Mouse (Mus musculus): ENCODE results near the gene Cyp27b1.

Cyp27b1 gene

DNA sequence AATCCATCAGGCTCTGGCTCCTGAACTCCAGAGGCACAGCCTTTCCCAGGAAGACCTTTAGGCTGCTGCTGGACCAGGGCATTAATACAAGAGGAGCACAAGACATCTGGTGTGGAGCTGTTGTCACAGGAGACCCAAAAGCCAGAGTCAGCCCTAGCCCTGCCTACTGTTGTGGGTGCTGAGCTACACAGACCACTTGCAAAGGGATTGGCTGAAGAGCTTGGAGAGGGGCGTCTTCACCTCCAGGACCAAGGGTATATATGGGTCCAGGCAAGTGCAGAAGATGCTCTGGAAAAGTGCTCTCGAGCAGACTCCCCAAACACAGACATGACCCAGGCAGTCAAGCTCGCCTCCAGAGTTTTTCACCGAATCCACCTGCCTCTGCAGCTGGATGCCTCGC is at the start of gene Cyp27b1:
Cyp27b1 (plus strand) TSS at position 297 of the 400 bp plus-strand sequence.
- DNase-seq (ENCODE audit: low spot score in 2 of 2) = no peak

- no peak for DNase-seq (ENCODE audit: low spot score in 2 of 2)
Observed at GRCm38 (mm10) chr10:127000529-127000928, 47.5 kb upstream of the Cyp27b1 start, which contains the start of gene Avil. Gene Avil, plus strand, starts transcription at chr10:127000709.

DNA sequence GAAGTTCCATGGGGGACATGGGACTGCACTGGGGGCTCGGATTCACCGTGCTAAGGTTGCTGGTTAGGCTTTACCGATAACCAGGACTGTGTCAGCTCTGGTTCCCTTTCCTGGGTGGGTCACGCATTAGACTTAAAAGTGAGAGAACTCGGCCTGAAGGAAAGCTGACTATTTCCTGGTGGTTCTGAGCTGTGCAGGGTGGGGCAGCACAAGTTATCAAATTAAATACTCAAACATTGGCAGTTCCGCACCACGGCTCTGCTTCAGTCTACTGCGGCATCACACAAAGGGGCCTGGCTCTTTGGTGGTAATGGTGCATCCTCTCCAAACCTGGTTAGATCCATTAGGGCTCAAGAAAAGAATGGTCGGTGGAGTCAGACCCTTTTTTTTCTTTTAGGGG is 46.8 kb upstream of the Cyp27b1 start:
- DNase-seq (ENCODE audit: low spot score in 2 of 2) = no peak

DNA sequence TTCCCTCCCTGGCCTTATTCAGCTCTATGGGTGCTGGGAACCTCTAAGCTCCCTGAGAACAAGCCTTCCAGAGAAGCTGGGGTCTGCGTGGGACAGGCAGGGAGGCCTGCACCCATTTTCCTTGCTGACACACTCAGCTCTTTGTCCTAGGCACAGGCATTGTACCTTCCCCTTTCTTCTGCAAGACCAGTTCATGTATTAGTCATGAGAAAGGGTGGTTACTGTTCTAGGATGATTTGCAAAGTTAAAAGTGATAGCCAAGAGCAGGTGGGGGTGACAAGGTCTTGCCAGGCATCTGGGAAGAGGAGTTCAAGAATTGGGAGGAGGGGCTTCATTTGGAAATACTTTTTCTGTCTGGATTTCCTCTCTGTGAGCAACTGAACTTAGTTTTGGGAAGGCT is 46.0 kb upstream of the Cyp27b1 start:
- no peak for DNase-seq (ENCODE audit: low spot score in 2 of 2)

DNA sequence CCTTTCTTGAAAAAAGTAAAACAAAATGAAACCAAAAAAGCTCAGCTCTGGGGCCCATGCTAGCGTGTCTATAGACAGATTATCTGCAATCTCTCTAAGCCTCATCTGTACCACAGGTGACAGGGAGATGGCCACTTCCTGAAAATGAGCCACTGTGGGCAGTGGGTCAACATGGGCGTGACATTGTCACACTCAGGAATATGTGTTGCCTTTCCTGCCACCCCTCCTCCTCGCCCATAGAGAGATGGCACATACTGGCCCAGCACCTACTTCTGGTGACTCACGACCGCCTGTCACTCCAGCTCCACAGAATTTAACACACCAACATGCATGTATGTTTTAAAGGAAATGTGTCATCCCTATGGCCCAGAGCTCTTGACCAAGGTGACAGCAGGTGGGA is 45.3 kb upstream of the Cyp27b1 start:
- no peak for DNase-seq (ENCODE audit: low spot score in 2 of 2)

DNA sequence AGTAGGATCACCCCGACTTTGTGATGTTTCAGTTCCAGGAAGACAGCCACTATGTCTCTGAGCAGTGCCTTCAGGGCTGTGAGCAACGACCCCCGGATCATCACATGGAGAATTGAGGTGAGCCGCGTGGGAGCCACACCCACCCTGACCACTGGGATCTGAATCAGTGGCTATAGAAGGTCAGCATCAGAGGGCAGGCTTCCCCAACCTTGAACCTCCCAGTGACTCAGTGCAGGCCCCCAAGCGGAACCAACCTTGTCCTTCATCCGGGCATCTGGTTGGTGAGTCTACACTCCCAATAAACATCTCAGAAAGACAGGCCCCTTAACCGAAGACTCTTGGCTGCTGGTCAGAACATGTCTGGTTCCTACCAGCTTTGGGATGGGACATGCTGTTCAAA is 44.7 kb upstream of the Cyp27b1 start:
- DNase-seq (ENCODE audit: low spot score in 2 of 2) = no peak

DNA sequence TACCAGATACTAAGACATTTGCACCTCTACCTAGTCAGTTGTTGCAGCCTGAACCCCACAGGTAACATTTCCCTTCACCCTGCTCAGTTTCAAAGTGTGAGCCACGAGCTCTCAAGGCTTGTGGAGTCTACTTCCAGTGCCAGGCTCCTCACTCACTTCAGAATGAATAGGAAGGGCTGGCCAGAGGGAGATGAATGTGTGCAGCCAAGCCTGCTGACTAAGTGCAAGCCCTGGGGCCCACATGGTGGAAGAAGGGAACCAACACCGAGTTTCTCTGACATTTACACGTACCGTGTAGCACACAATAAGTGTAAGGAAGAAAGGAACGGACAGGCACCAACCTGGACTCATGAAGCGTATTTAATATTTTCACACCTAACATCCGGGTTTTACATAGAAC is 44.2 kb upstream of the Cyp27b1 start:
- no peak for DNase-seq (ENCODE audit: low spot score in 2 of 2)

- DNase-seq (ENCODE audit: low spot score in 2 of 2) = no peak
Observed at GRCm38 (mm10) chr10:127016488-127016887, 31.6 kb upstream of the Cyp27b1 start.

DNA sequence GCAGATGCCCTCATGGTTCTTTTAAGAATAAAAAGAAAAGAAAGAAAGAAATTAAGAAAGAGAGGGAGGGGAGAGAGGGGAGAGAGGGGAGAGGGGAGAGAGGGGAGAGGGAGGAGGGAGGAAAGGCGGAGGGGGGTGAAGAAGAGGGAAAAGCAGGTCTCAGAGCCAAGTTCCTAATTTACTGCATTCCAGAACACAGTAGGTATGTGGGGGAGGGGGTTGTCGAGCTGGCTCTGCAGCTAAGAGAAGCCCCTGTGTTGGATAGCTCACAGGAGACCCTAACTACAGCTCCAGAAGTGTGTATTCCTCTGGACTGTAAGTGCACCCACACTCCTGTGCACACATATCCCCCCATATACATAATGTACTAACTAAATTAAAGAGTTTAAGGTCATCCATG is 31.0 kb upstream of the Cyp27b1 start:
- no peak for DNase-seq (ENCODE audit: low spot score in 2 of 2)

GRCm38 (mm10) chr10:127018422-127018821 is 29.6 kb upstream of the Cyp27b1 start:
- DNase-seq (ENCODE audit: low spot score in 2 of 2) = no peak

DNA sequence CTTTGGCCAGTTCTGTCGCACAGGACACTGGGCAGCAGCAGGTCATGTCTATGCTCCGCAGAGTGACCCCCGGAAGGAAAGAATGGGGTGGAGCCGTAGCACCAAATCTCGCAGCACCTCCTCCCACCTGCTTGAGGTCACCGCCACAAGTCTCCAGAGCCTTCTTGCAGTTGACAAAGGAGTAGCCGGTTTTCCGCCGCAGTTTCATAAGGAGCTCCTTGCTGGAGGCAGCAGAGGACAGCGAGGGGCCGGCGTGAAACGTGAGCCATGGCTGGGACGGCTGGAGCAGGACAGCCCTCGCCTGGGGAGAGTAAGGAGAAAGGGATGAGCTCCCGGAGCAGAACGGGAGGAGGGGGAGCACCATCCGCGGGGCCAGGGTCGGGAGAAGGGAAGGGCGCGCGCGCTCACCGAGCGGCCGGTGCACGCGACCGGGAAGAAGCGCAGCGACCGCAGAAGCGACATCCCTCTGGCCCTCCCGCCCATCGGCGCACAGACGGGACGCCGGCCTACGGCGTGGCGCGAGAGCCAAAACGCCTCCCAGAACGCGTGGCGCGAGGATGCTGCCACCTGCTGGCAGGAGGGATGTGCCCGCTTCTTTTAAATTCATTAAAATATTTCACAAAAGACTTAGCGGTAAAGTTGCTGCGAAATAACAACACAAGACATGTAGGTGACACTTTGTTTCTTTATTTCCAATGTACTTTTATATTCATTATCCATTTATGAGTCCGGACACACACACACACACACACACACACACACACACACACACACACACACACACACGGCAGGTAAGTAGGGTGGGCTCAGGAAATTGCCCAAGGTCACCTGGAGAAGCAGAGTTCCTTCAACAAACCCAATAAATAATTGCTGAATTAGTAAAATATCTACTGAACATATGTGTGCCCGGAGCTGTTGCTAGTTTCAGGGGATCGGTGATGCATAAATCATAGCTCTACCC is 17.4 kb upstream of the Cyp27b1 start, which contains the start of gene Tsfm:
Tsfm (minus strand) TSS at position 505 of the 961 bp plus-strand sequence.
- peak; percentile 92 to 95 for DNase-seq (ENCODE audit: low spot score in 2 of 2)

DNA sequence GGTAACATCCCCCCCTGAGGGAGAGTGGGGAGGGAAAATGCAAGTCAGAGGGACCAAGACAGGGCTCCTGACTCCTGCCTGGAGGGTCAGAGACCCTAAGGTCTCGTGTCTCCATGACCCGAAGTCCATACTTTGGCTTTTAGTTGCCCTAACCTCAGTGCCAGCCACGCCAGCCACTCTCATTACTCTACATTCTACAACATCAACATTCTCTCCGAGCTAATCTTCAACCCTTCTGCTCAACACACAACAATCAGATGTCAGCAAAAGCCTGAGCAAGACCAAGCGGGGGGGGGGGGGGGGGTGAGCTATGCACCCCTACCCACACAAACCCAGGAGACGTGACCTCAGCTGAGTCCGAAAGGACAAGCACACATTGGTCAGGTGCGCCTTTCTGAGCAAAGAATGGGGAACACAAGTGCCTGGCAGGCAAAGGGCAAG is 14.7 kb upstream of the Cyp27b1 start:
- no peak for DNase-seq (ENCODE audit: low spot score in 2 of 2)

DNA sequence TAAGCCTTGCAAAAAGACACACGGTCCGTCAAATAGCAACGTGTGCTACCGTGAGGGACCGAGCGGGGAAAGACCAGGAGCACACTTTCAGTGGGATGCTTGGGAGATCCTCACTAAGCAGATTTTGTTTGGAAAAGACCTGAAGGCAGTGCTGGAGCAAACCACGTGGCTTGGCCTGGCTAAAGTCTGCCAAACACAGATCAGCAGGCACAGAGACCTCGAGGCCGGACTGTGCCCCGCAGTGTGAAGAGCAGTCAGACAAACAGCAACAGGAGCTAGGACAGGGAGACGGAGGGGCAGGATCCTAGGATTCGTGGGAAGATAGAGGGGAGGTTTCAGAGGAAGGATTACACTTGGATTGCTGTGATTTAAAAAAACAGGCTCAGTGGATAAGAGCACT is 11.8 kb upstream of the Cyp27b1 start:
- DNase-seq (ENCODE audit: low spot score in 2 of 2) = no peak

GRCm38 (mm10) chr10:127037641-127038040 is 10.4 kb upstream of the Cyp27b1 start:
- DNase-seq (ENCODE audit: low spot score in 2 of 2) = no peak

DNA sequence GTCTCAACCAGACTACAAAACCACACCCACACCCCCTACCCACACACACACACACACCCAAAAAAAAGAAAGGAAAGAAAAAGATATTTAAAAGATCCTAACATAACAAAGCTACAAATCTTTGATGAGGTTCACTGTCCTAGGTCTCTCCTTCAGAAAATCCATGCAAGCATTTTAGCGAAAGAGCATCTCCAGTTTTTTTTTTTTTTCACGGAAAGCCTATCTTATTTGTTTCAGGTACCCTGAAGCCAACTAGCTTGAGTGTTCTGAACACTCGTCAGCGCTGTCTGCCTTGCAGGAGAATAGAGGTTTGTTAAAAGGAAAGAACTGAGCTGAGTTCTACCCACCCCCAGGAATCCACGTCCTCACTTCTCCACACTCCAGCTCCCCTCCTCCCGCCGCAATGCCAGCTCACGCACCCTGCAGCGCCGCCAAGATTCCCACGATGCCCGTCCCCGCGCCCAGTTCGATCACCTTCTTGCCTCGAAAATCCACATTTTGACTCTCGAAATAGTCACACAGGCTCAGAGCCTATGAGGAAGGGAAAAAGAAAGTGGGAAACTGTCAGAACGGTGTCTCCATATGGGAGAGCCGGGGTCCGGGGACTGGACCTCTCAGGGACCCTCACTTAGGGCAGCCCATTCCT is 7.4 kb upstream of the Cyp27b1 start:
- DNase-seq (ENCODE audit: low spot score in 2 of 2) = peak; percentile 60 to 69

- peak in 1 of 2 experiments; percentile 57 for DNase-seq (ENCODE audit: low spot score in 2 of 2)
Observed at GRCm38 (mm10) chr10:127041274-127041766, 6.7 kb upstream of the Cyp27b1 start, which contains the start of the genes Mettl1 and Eef1akmt3. Gene Mettl1, plus strand, starts transcription at chr10:127041414. Gene Eef1akmt3, minus strand, starts transcription at chr10:127041513.

DNA sequence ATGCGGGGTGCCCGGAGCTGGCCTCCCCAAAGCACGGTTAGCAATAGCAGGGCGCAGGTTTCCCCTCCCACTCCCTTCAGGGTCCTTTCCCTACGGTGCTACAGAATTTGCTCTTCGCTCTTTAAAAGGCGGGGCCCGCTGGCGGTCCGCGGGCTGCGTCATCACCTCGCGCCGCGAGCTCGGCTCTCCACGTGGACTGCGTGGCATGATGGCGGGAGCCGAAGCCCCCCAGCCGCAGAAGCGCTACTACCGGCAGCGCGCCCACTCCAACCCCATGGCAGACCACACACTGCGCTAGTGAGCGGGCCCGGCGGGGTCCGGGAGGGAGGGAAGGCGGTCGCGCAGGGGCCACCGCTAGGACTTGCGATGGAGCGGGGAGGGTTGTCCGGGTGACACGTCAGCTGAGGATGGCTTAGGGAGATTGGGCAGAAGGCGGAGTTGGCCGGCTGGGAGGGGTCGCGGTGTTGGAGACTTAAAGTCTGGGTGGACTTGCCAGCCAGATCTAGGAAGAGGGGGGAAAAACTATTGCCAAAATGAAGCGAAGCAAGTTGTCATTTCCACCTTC is 6.2 kb upstream of the Cyp27b1 start:
- DNase-seq (ENCODE audit: low spot score in 2 of 2) = peak; percentile 93 to 95

GRCm38 (mm10) chr10:127042468-127043115 is 5.5 kb upstream of the Cyp27b1 start:
- no peak for DNase-seq (ENCODE audit: low spot score in 2 of 2)

DNA sequence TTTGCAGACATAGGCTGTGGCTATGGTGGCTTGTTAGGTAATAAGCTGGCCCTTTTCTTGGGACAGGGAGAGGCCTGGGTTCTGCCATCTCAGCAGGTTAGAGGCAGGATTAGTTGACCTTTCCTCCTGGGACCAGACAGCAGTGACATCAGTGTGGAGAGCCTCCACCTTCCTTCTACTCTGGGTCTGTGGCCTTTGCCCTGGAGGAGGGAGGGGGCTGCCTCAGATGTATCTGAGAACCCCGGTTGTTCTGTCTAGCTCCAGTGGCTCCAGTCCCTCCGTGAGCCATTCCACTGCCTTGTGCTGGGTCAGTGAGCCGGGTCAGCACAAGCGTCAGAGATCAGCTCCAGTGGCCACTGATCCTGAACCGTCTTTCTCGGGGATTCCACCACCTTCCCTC is 4.9 kb upstream of the Cyp27b1 start:
- DNase-seq (ENCODE audit: low spot score in 2 of 2) = no peak

DNA sequence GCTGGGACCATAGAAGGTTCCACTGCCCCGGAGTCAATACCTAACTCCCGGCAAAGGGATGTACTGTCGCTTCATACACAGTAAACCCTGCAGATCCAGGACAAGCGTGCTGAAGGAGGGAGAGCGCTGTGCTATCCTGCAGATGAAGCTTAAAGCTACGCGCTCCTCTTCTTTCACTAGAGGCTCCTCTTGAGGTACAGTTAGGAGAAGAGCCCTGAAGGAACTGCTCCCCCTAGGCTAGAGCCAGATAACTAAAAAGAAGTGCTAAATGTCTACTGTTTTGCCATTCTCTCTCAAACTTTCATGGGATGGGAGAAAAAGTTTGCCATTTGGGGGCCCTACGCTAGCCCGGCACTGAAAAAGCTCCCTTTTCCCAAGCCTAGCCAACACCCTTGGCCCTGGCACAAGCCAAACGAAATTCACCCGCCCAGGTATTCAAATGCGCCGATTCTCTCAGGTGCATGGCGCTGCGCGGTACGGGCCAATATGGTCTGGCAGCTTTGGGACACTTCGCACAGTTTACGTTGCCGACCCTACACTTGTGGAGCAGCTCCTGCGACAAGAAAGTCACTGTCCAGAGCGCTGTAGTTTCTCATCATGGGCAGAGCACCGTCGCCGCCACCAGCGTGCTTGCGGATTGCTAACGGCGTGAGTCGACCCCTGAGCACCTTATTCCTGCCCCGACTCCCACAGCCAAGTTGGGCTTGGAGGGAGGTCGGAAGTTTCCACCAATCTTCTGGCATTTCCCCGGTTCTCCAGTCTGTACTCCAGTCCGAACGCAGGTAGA is 751 bp downstream of the Cyp27b1 start:
- DNase-seq (ENCODE audit: low spot score in 2 of 2) = no peak

Measured in right cerebral cortex, postnatal 10 days (tissue).